Mouse (Mus musculus): Measurements from ENCODE around the gene Rps18.

- TF ChIP-seq CTCF (IDR thresholded peaks at IDR 0.05; ENCODE audit: borderline replicate concordance, control insufficient read depth, extremely low read depth, insufficient read depth, low read length, poor library complexity) = 0 out of 2 replicates have a peak, but pooled peaks have one; percentile 8
- TF ChIP-seq POLR2A (IDR thresholded peaks at IDR 0.05; ENCODE audit: control insufficient read depth, extremely low read depth, insufficient read depth, low read length, poor library complexity) = no peak; the same call in 1 of the 2 replicates
Observed at GRCm38 (mm10) chr17:33915671-33916250, 40.0 kb downstream of the Rps18 start, which contains the start of the genes Tapbp and Zbtb22.
